Mouse (Mus musculus) kidney, adult 11 months (tissue): ENCODE results near the gene Dusp16.
A peak's percentile ranks its signal among the peaks of the same experiment; 100 is the strongest.

Source experiments
- DNase-seq: peaks from one replicate; pipeline ENCODE4 v3.0.0; 2022

Dusp16 gene

DNA sequence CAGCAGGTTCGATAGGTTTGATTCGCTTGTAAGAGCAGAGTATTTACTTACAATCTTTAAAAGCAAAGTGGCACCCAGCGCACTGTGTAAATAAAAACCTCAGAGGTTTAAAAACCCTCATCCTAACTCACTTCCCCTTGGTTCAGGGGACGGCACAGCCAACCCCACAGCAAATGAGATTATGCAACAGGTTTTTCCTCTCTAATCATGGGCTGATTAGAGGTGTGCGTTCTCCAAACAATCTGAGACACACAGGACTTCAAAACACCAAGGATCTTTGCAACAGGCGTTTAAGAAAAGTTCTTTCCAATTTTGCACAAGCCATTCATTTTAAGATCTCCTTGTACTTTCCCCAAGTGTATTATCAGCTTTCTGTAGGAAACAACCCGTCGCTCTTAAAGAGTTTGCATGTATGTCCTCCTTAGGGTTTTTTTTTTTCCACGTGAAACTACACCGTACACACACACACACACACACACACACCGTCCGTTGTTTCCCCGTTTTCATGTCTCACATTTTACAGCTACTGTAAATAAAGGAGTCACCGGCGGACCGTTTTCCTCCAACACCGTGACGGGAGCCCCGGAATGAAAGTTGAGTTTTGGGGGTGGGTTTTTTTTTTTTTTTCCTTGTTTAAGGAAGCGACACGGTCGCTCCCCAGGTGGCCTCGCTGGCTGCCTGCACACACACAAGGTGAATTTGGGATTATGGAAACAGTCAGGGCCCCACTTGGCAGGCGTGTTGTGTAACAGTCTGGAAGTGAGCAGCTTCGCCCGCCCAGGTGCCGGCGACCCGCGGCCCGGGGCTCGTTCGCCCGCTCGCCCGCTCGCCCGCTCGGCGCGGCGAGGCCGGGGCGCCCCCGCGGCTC is 940 bp downstream of the Dusp16 start:
- DNase-seq, result peak; percentile 55

DNA sequence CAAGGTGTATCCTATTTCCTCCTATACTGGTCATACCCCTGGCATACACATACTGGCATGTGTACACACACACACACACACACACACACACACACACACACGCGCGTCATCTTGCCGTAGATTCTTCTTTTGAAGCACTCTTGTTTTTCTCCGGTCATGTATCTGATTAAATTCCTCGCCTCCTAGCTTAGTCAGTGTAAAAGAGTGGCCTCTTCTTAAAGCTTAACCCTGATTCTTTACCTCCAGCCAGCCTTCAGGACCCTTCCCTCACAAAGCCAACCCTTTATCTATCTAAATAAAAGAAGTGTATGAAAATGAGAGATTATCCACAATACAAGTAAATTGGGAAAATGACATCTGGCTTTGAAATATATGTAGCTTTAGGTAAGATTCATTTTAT is 3.3 kb downstream of the Dusp16 start:
- DNase-seq, result no peak

DNA sequence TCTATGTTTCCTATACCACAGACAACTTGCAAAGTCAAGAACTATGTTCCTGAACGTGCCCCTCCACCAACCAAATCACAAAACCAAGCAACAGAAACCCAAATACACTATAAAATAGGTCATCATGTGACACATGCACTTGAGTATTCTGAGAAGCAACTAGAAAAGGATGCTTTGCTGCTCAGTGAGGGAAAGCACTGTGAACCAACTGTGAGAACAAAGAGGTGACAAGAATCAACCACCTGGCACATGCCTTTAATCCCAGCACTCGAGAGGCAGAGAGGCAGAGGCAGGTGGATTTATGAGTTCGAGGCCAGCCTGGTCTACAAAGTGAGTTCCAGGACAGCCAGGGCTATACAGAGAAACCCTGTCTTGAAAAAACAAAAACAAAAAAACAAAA is 6.0 kb downstream of the Dusp16 start:
- DNase-seq, result no peak

DNA sequence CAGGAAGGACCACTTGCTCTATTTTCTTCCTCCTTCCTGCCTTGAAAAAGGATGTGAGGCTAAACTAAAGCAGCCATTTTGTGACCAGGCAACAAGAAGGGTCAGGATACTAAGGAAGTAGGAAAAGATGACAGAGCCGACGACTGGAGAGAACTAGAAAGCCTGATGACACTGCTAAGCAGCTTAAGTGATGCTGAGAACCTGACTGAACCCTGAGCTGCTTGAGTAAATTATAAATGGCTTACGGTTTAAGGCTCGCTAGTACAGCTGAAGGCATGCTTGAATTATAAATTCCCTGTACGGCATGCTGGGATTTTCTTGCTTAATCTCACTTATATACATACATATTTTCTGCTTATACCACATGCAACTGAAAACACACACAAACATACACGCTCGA is 9.5 kb downstream of the Dusp16 start:
- no peak for DNase-seq

DNA sequence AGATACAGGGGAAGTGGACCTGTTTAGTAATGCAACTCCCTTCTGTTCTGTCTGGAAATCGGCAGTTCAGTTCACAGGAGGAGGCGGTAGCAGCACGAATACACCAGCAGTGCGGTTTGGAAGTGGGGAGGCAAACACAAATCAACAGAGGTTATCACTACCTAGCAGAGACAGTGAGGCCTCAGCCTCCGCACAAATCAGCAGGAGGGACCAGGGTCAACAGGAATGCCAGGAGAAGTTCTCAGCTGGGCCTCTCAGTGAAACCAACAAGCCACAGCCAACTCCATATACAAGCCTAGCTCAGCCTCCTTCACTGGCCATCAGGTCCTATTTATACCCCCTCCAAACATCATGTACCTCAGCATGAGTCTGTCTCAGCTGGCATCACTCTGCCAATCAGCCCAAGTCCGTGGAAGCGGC is 10.9 kb downstream of the Dusp16 start:
- no peak for DNase-seq

DNA sequence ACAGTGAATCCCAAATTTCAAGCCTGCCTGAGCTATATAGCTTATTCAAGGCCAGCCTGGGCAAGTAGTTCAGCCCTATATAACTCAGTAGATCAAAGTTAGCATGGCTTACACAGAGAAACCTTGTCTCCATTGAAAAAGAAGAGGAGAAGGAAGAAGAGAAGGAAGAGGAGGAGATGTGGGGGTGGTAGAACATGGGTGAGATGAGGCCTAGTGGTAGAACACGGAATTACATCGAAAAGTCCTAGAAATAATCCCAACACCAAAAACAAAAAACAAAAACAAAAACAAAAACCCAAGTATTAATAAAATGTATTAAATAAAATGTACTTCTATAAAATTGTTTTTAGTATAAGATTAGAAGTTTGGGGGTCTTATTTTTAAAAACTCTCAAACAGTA is 12.4 kb downstream of the Dusp16 start:
- DNase-seq, result no peak

DNA sequence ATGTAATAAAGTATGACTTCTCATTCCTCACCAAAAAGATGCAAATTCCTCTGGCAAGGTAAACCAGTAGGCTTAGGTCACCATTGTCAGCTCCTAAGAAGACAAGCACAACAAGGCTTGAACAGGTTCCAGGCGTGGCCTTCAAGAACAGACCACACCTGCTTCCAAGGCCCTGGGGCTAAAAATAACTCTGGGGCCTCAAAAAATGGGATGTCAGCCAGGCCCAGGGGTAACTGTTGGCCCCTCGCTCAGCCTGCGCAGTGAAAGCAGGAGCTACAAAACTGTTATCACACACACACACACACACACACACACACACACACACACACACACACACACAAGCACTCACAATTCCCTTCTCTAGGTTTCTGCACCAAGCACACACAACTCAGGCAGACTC is 18.5 kb downstream of the Dusp16 start:
- no peak for DNase-seq

DNA sequence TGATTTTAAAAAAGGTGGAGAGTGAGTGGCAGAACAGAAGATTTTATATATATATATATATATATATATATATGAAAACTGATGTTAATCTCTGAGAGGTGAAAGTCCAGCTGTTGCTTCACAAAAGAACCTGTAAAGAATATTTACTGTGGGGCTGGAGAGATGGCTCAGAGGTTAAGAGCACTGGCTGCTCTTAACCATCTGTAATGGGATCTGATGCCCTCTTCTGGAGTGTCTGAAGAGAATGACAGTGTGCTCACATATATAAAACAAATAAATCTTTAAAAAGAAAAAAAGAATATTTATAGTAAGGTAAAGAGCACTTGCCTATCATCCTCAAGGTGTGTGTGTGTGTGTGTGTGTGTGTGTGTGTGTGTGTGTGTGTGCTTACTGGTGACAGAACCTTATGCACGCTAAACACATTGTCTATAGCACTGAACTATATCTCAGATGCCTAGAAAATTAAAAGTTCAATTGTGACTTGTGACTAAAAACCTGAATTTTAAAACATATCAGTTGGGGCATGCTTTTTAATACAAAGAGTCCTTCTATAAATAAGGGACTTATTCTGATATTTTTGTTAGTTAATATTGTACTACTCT is 19.0 kb downstream of the Dusp16 start:
- no peak for DNase-seq

DNA sequence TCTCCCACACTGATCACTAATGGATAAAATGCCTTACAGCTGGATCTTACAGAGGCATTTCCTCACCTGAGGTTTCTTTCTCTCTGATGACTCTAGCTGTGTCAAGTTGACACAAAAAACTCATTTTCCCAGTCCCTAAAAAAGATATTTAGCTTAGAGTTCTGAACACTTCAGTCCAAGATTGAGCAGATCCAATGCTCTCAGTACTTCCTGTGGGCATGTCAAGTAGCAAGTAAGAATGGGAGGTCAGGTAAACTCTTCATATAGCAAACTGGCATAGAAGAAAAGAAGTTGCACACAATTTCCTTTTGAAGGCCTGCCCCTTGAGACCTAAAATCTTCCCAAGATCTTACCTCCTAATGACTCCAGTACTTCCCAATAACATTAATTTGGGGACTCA is 22.1 kb downstream of the Dusp16 start:
- no peak for DNase-seq

DNA sequence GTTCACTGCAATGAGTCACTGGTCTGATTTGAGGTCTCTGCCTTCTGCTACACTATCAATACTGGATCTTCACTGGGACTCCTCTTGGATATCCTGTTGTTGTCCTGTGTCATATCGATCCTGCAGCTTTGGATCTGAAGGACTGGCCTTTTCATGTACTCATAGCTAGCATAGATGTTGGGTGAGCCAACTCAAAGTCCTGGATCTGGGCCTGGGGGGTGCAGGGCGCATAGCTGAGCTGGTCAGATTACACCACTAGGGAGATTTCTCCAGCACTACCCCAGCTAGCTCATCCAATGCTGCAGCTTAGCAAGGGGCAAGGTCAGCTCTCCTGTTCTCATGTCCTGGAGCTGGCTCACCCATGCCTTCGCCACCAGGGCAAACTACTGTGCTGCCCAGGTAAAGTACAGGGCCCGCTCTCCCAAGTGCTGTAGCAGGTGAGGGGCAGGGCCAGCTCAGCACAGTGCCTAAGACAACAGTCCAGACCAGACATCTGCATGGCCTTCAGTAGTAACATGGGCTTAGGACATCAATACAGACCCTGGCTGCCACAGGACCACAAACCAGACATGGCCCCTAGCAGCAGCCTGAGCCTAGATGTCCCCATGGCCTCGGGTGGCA is 27.9 kb downstream of the Dusp16 start:
- DNase-seq, result no peak

DNA sequence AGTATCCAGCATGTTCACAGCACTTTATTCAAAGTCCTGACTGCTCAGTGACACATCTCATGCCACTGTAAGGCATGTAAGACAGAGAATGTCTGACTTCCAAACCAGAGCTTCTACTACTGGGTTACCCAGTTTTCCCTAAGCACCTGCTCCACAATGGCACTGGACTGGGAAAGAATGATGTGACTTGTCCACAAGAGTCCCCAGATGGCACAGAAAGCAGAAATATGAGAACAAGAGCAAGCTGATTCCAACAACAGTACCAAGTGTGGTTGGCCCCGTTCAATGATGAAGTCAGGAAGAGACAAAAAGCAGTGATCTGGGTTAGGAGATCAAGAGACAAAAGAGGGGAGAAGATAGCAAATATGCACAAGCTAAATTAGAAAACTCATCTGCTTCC is 29.0 kb downstream of the Dusp16 start:
- no peak for DNase-seq

DNA sequence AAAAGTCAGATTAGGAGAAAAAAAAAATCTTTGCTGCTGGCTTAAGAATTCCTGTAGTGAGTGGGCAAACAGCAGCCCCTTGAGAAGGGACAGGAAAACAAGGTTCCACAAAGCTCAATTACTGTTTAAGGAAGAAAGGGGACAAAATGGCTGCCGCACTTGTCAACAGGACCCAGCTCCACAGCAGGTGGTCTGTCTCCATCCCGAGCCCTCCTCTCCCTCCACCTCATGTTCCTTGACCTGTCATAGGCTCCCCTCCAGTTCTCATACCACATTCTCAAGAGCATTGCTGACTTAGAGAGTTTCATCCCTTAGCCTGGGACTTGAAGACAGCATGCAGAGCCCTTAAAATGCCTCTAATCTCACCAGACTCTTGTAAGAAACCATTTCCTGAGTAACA is 30.6 kb downstream of the Dusp16 start:
- no peak for DNase-seq

DNA sequence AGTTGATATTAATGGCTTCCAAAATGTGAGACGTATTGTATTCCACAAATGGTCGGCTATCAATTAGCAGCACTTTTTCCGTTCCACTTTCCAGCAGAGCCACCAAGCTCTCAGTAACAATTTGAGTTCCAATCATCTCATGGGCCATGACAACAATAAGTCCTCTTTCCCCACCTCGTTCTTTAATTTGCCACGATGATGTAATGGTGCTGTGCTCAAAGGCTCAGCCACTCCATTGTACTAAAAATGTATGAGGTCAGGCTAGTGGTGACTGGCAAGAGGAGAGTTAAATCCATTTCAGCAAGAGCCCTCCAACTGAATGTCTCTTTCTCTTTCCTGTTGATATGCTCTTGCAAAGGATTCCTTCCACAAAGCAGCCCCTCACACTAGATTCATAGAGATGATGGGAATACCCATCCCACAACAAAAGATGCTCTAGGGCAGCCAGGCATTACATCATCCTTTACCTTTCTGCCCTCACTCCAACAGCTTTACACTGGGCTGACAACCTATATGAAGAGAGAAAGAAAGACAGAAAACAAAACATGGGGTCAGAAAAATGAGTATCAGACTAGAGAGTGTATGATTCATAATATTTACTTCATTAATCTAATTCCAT is 31.4 kb downstream of the Dusp16 start:
- DNase-seq, result no peak

DNA sequence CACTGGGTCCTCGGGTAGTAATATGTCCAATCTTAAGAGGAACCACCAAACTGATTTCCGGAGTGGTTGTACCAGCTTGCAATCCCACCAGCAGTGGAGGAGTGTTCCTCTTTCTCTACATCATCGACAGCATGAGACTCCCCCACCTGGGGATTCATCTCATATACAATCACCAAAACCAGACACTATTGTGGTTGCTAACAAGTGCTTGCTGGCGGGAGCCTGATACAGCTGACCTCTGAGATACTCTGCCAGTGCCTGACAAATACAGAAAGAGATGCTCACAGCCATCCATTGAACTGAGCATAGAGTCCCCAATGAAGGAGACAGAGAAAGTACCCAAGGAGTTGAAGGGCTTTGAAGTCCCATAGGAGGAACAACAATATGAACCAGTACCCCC is 36.4 kb downstream of the Dusp16 start:
- DNase-seq, result no peak

DNA sequence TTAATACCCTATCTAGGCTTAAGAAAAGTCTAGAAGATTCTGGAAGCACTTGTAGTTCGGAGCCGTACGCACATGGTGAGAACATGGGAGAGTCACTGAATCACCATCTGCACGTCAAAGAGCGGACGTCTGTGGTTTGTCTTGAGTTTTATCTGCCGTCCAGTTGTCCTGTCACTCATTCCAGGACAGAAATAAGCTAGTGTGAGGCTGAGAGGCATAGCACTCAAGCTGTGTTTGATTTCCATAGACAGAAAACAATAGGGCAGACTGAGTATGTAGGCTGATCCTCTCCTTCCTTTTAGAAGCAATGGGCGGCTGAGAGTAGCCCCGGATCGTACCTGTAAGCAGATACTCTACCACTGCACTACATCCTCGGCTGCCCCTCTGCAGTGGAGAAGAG is 38.6 kb downstream of the Dusp16 start:
- DNase-seq, result no peak

DNA sequence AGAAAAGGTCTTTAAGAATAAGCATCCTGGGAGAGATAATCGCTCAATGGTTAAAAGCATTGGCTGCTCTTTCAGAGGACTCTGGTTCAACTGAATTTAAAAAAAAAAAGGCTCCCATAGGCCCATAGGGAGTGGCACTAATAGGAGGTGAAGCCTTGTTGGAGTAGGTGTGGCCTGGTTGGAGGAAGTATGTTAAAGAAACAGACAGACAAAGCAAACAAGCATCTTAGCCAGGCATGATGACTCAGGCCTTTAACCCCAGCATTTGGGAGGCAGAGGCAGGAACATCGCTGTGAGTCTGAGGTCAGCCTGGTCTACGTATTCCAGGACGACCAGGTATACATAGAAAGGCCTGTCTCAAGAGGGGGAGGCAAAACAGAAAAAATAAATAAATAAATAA is 39.0 kb downstream of the Dusp16 start:
- DNase-seq, result no peak

DNA sequence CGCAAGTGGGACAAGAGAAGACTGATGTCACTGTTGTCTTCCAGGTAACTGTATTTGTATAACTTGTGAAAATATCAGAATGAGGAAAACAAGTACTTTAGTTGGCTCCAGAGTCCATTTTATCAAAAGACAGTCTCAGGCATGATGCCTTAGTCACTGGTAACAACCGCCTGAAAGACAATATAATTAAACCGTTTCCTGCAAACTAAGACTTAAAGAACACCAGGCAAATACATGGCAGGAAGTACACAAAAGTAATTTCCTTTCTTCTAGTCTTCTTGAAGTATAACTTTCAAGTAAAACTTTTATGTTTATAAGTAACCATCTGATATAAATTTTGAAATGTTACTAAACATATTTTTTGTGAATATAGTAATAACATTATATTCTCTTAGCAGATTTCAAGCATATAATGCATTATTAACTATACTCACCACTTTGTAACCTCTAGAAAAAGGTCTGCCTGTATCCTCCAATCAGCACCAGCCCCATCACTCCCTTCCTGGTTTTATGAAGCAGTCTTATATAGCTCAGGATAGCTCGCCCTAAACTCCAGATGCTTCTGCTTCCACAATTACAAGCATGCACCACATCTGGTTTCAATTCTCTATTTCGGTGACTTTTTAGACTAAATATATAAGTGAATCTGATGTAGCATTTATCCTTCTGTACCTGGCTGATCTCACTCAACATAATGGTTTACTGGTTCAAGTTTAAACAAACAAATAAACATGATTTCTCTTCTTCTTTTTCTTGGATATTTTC is 40.4 kb downstream of the Dusp16 start:
- DNase-seq, result no peak

DNA sequence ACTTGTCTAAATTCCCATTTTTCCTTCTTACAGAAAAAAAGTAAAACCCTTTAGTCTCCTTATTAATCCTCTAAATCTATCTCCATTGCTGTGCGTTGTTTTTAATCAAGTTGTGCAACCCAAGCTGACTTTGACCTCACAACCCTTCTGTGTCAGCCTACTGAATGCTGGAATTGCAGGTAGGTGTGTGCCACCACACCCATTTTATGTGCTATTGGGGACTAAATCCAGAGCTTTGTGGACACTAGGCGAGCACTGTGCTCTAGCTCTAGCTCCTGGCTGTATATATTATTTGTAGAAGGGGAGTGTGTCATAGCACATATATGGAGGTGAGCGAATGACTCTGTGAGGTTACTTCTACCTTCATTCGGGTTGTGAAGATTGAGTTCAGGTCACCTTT is 41.3 kb downstream of the Dusp16 start:
- DNase-seq, result no peak

DNA sequence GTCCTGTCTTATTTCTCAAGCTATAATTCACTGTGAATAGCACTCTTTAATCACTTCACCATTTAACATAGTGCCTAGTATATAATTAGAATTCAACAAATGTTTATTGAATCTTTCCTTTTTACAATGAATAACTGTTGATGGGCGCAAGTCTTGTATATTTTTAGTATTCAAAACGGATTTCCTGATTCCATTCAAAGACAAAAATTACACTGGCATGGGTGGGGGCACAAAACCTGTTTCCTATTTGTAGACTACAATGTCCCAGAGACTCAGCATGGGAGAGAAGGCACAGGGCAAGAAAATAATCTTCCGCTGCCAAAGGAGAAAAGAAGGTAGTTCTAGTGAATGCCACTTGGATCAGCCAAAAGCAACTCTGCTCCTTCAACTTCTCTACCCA is 44.3 kb downstream of the Dusp16 start:
- no peak for DNase-seq

DNA sequence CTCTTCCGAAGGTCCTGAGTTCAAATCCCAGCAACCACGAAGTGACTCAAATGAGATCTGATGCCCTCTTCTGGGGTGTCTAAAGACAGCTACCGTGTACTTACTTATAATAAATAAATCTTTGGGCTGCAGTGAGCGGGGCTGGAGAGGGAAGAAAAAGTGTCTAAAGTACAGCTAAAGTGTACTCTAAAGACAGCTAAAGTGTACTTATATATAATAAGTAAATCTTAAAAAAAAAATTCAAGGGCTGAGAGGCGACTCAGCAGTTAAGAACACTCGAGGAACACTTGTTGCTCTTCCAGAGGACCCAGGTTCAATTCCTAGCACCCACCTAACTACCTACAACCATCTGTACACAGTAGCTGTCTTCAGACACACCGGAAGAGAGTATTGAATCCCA is 46.5 kb downstream of the Dusp16 start:
- DNase-seq, result no peak

DNA sequence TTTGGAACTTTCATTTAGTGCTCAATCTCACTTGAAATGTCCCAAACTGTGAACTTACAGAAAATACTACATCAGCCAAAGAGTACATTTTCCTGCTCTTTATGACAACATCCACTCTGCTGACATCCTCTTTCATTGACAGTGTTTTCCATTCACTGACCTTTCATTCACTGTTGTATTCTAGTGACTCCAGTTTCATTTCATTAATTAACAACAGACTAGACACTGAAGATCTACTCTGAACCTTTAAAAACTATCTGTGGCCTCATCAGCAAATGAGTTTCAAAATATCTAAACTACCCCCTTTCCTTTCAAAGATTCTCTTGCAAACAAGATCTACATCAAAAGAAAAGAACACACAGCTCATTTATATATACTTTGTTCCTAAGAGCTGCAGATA is 48.9 kb downstream of the Dusp16 start:
- no peak for DNase-seq

DNA sequence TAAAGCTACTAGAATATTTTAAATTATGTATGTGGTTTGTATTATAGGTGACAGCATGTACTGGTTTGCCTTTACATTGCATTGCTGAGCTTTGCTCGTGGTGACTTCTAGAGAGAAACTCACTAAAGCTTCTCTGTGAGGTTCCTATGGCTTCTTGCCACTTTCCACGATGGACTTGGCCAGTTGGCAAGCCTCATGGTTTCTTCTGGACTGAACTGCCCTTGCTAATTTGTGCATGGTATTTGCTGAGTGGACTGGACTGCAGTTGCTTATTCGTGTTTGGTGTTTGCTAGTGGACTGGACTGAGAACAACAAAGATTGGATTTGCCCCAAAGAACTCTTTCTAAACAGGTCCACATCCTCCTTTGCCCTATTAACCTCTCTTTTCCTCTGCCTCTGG is 55.6 kb downstream of the Dusp16 start:
- peak; percentile 79 for DNase-seq

DNA sequence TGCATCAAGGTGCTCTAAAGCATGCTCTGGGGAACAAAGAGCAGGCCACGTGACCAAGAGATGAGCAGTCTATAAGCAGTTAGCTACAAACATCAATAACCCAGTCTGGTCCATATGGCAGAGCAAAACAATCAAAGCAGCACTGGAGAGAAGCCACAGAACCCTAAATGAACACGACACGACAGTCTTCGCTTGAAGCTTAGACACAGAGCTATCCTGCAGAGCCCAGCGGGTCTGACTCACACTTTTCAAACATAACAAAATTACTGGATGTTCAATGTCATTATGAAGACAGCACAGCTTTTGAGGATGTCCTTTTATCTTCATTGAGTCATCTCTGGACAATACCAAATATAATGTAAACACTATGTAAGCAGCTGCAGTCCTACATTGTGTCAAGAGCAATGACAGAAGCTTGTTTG is 58.6 kb downstream of the Dusp16 start:
- no peak for DNase-seq
